Mouse (Mus musculus) liver, adult 2 months (tissue): Measurements from ENCODE around the gene Ablim2.

Experiments
- CTCF ChIP-seq: fragments of 200-500 bp; IDR thresholded peaks from 2 replicates; pipeline ENCODE4 v1.5.1; 2011; ENCODE audit warnings: low read depth, low read length, control low read depth
- POLR2A ChIP-seq: fragments of 200-500 bp; IDR thresholded peaks from 2 replicates; pipeline ENCODE4 v1.6.1; 2011; ENCODE audit warnings: low read length, control low read depth; ENCODE audit not compliant: insufficient read depth; ENCODE audit errors: extremely low read depth

DNA sequence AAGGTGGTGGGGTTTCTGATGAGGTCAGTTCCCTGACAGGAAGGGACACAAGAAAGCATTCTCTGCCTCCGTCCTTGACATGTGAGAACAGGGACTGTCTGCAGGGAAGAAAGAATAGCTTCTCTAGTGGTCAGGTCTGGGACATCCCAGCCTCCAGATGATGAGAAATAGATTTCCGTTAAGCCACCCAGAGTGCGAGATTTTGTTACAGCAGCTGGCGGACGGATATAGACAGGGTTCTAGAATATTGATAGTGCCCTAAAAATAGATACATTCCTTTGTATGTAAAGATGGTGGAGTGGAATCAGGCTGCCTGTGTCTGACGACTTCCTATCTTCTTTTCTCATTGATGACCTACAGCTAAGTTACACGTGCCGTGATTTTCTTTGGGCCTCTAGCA lies 145.8 kb downstream of the Ablim2 start:
- no peak for TF ChIP-seq POLR2A
- TF ChIP-seq CTCF = no peak
